Mouse (Mus musculus): ENCODE measurements around the gene Trim24. TPM values are rescaled to one million over a fixed set of nuclear protein-coding genes. Genes with fewer than 3 reads are reported as not detected.

Gene Trim24
- total RNA-seq, 1 experiment from 2014 or later: 39.8 TPM

GRCm38 (mm10) chr6:37863961-37864730, 6.5 kb upstream of the Trim24 start:
- no peak for DNase-seq

- DNase-seq: peak; percentile 57
These were observed 683 bp downstream of the Trim24 start for GRCm38 (mm10) chr6:37871137-37871851.

- no peak for DNase-seq
These were observed 2.2 kb downstream of the Trim24 start for GRCm38 (mm10) chr6:37872861-37873260.

- no peak for DNase-seq
These were observed 3.1 kb downstream of the Trim24 start for GRCm38 (mm10) chr6:37873731-37874130.

- no peak for DNase-seq
These were observed 7.6 kb downstream of the Trim24 start for GRCm38 (mm10) chr6:37878206-37878605.

GRCm38 (mm10) chr6:37880586-37880985, 10.0 kb downstream of the Trim24 start:
- no peak for DNase-seq

GRCm38 (mm10) chr6:37893586-37893985, 23.0 kb downstream of the Trim24 start:
- DNase-seq: no peak

- DNase-seq: no peak
These were observed 25.2 kb downstream of the Trim24 start for GRCm38 (mm10) chr6:37895646-37896435.

- no peak for DNase-seq
These were observed 29.6 kb downstream of the Trim24 start for GRCm38 (mm10) chr6:37900221-37900620.

- DNase-seq: no peak
These were observed 31.2 kb downstream of the Trim24 start for GRCm38 (mm10) chr6:37901791-37902190.

GRCm38 (mm10) chr6:37903810-37904209, 33.2 kb downstream of the Trim24 start:
- DNase-seq: no peak

- no peak for DNase-seq
These were observed 42.9 kb downstream of the Trim24 start for GRCm38 (mm10) chr6:37913525-37913924.

- DNase-seq: no peak
These were observed 54.5 kb downstream of the Trim24 start for GRCm38 (mm10) chr6:37925104-37925503.

GRCm38 (mm10) chr6:37926751-37927150, 56.1 kb downstream of the Trim24 start:
- no peak for DNase-seq

- DNase-seq: no peak
These were observed 65.9 kb downstream of the Trim24 start for GRCm38 (mm10) chr6:37936498-37936897.

GRCm38 (mm10) chr6:37951306-37951705, 80.7 kb downstream of the Trim24 start:
- DNase-seq: no peak

- no peak for DNase-seq
These were observed 96.8 kb downstream of the Trim24 start for GRCm38 (mm10) chr6:37967386-37967785.

GRCm38 (mm10) chr6:38007459-38007858, 136.8 kb downstream of the Trim24 start:
- peak; percentile 10 for DNase-seq

GRCm38 (mm10) chr6:38012829-38013228, 142.2 kb downstream of the Trim24 start:
- DNase-seq: no peak

Measured in adrenal gland, postnatal 25 days (tissue).